15 mouse cellular contexts compared by ENCODE assay signal in the genomic region with DNA sequence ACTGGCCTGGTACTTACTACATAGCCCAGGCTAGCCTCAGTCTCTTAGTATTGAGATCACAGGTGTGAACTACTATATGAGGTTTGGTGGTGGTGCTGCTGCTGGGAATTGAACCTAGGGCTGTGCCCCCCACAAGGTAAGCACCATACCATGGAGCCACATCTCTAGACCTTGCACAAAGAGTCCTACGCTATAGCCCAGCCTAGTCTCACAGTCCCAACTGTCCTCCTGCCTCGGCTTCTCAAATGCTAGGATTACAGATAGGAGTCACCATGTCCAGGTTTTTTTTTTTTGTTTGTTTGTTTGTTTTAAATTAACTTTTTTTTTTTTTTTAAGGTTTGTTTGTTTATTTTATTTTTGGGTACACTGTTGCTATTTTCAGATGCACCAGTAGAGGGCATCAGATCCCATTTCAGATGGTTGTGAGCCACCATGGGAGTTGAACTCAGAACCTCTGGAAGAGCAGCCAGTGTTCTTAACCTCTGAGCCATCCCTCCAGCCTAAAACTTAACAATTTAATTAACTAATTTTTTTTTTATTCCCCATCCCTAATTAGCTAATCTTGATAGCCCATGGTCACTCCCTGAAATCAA. TPM values are rescaled to one million over a fixed set of nuclear protein-coding genes. Genes with fewer than 3 reads are reported as not detected.
DNase-seq lines count a peak whose midpoint lies in the region; ATAC-seq and TF ChIP-seq lines count a peak whose summit lies in the region.
"Had no signal": no experiment of that assay in that cellular context is flagged by ENCODE, and none has a peak within 500 bp of the region (broad histone marks: within the 10 kb centered on the region; RNA-seq: fewer than 3 reads in every experiment).

No protein-coding gene starts in this region.

- H3K4me3 ChIP-seq in heart, adult 2 months: no peak overlapping the region
- H3K4me3 ChIP-seq in liver, adult 2 months (ENCODE audit: insufficient read depth, low read depth, low read length): no peak overlapping the region
- no peak overlapping the region for H3K4me3 ChIP-seq in liver, embryonic 11.5 days (ENCODE audit: low read depth, low read length)
- H3K4me3 ChIP-seq in CH12.LX (replicated peaks in 1 of 3; ENCODE audit: low read depth in 2 of 3, low read length in 2 of 3, poor library complexity in 1 of 3): no peak overlapping the region
- H3K4me3 ChIP-seq: hindbrain, embryonic 12.5 days; myocyte had no signal

- intact Hi-C loops in heart, adult 2 months (cut with DNase I): loop anchor here (1.0 to 5.0 kb wide), 2 partner anchors 28 to 127 kb away; no protein-coding TSS in a partner anchor

- no peaks in the 10 kb centered on the region for H3K4me1 ChIP-seq in heart, adult 2 months (ENCODE audit: control insufficient read depth, insufficient read depth, low read length)
- no peaks in the 10 kb centered on the region for H3K4me1 ChIP-seq in liver, adult 2 months (ENCODE audit: control insufficient read depth, insufficient read depth, low read length)
- no peaks in the 10 kb centered on the region for H3K4me1 ChIP-seq in liver, embryonic 11.5 days (replicated peaks; ENCODE audit: control insufficient read depth, insufficient read depth, low read length)
- no peaks in the 10 kb centered on the region for H3K4me1 ChIP-seq in CH12.LX (ENCODE audit: control insufficient read depth in 1 of 2, insufficient read depth in 2 of 2)

- no peaks in the 10 kb centered on the region for H3K27me3 ChIP-seq in heart, adult 2 months (ENCODE audit: control insufficient read depth, insufficient read depth, low read length)
- no peaks in the 10 kb centered on the region for H3K27me3 ChIP-seq in liver, adult 2 months (ENCODE audit: control insufficient read depth, insufficient read depth, low read length)
- H3K27me3 ChIP-seq in liver, embryonic 11.5 days (replicated peaks; ENCODE audit: control insufficient read depth, insufficient read depth, low read length): no peaks in the 10 kb centered on the region
- peaks cover 69% of the 10 kb centered on the region for H3K27me3 ChIP-seq in CH12.LX (replicated peaks)
- H3K27me3 ChIP-seq: hindbrain, embryonic 12.5 days had no signal

- peaks cover 4% of the 10 kb centered on the region for H3K36me3 ChIP-seq in heart, adult 2 months (ENCODE audit: control insufficient read depth, insufficient read depth, low read length)
- peaks cover 28% of the 10 kb centered on the region for H3K36me3 ChIP-seq in liver, adult 2 months (ENCODE audit: control insufficient read depth, insufficient read depth, low read length)
- peaks cover 6% of the 10 kb centered on the region for H3K36me3 ChIP-seq in liver, embryonic 11.5 days (ENCODE audit: control insufficient read depth, insufficient read depth, low read length)
- H3K36me3 ChIP-seq in CH12.LX (replicated peaks in 1 of 2; ENCODE audit: control insufficient read depth in 1 of 2, insufficient read depth in 1 of 2, low read length in 1 of 2): no peaks in the 10 kb centered on the region

- ATAC-seq in liver, embryonic 11.5 days (replicated peaks; ENCODE audit: low FRiP score): no peak
- no peak for ATAC-seq in erythroid progenitor cell, adult 5-6 weeks (replicated peaks; ENCODE audit: low FRiP score, poor library complexity, severe bottlenecking)

- no peak for DNase-seq in heart, adult 2 months
- no peak for DNase-seq in heart, adult 9 months (ENCODE audit: low spot score in 2 of 2)
- DNase-seq in liver, adult 2 months (ENCODE audit: extremely low read depth, low read depth, low spot score): no peak
- no peak for DNase-seq in liver, embryonic 11.5 days (ENCODE audit: low spot score)
- DNase-seq in CH12.LX (ENCODE audit: extremely low read depth): no peak
- DNase-seq in c-Kit-positive CD71-positive TER-119-positive erythroid progenitor cells, embryonic 14.5 days (ENCODE audit: low spot score): peak; percentile 5
- no peak for DNase-seq in layer of hippocampus, adult 9-10 months (ENCODE audit: low spot score)
- DNase-seq: adrenal gland, postnatal 14 days; cerebellum, adult 18-20 months; kidney, postnatal 36 days; right cerebral cortex, postnatal 14 days had no signal

- no peak overlapping the region for H3K9ac ChIP-seq in heart, adult 2 months (ENCODE audit: low read depth, low read length)
- H3K9ac ChIP-seq in liver, adult 2 months (ENCODE audit: low read depth, low read length): no peak overlapping the region
- no peak overlapping the region for H3K9ac ChIP-seq in liver, embryonic 11.5 days (ENCODE audit: low read depth, low read length)
- H3K9ac ChIP-seq in CH12.LX (ENCODE audit: insufficient read depth, low read depth): no peak overlapping the region
- H3K9ac ChIP-seq: hindbrain, embryonic 12.5 days had no signal

- no peak for TF ChIP-seq EP300 in heart, adult 2 months (IDR thresholded peaks at IDR 0.05; ENCODE audit: insufficient read depth, low read depth, low read length)
- TF ChIP-seq EP300 in CH12.LX (IDR thresholded peaks at IDR 0.05; ENCODE audit: low read length): no peak

- TF ChIP-seq RAD21 in CH12.LX (IDR thresholded peaks at IDR 0.05; ENCODE audit: low read depth, low read length): no peak; the same call in 1 of the 2 replicates

- H3K79me2 ChIP-seq in heart, adult 2 months (replicated peaks; ENCODE audit: control insufficient read depth, insufficient read depth, low read length): peaks cover 2% of the 10 kb centered on the region; the same call in 1 of the 2 replicates
- no peaks in the 10 kb centered on the region for H3K79me2 ChIP-seq in liver, adult 2 months (ENCODE audit: control insufficient read depth, insufficient read depth, low read length)
- H3K79me2 ChIP-seq in CH12.LX (replicated peaks; ENCODE audit: control insufficient read depth, extremely low read depth, insufficient read depth, poor library complexity, severe bottlenecking): no peaks in the 10 kb centered on the region

- in situ Hi-C loops in CH12.LX (cut with MboI; ENCODE audit: low pct_ligation_motif_present, low pct_unique_long_range_greater_than_20kb, low sequenced_read_pairs): no loop called here

- H3K9me3 ChIP-seq in liver, embryonic 11.5 days (ENCODE audit: control insufficient read depth, low read length): no peaks in the 10 kb centered on the region
- H3K9me3 ChIP-seq in CH12.LX (replicated peaks; ENCODE audit: low read length): peaks cover 2% of the 10 kb centered on the region
- H3K9me3 ChIP-seq: hindbrain, embryonic 12.5 days had no signal

- H3K27ac ChIP-seq in heart, adult 2 months: no peak overlapping the region
- no peak overlapping the region for H3K27ac ChIP-seq in liver, adult 2 months (replicated peaks; ENCODE audit: insufficient read depth, low read depth, low read length)
- no peak overlapping the region for H3K27ac ChIP-seq in liver, embryonic 11.5 days (ENCODE audit: low read depth, low read length)
- no peak overlapping the region for H3K27ac ChIP-seq in CH12.LX (ENCODE audit: insufficient read depth, low read depth)
- H3K27ac ChIP-seq: hindbrain, embryonic 12.5 days had no signal

- dilution Hi-C loops in CH12.LX (cut with MboI; ENCODE audit: extremely low pct_ligation_motif_present, extremely low pct_unique_long_range_greater_than_20kb, low sequenced_read_pairs): no loop called here

- no peak for TF ChIP-seq POLR2A in heart, adult 2 months (IDR thresholded peaks at IDR 0.05; ENCODE audit: insufficient read depth, low read depth, low read length)
- TF ChIP-seq POLR2A in liver, adult 2 months (IDR thresholded peaks at IDR 0.05; ENCODE audit: extremely low read depth, insufficient read depth, low read length): no peak
- no peak for TF ChIP-seq POLR2A in CH12.LX (IDR thresholded peaks at IDR 0.05; ENCODE audit: low read depth, low read length)

- peak; percentile 79 for TF ChIP-seq CTCF in heart, adult 2 months (IDR thresholded peaks at IDR 0.05)
- TF ChIP-seq CTCF in liver, adult 2 months (IDR thresholded peaks at IDR 0.05; ENCODE audit: low read depth, low read length): 0 out of 2 replicates have a peak, but pooled peaks have one; percentile 5
- TF ChIP-seq CTCF in CH12.LX (conservative IDR thresholded peaks at IDR 0.05 in 1 of 2, IDR thresholded peaks at IDR 0.05 in 1 of 2; ENCODE audit: low read depth in 2 of 2, low read length in 2 of 2): peak; percentile 10 to 47; a peak in 2 of 4 replicates

- 93% methylated on average over 2 of the region's 2 CpGs for WGBS in heart, adult 2 months
- 98% methylated on average over 2 of the region's 2 CpGs for WGBS in liver, adult 2 months
- 85% methylated on average over 2 of the region's 2 CpGs for WGBS in liver, embryonic 11.5 days

- H3K4me2 ChIP-seq in liver, embryonic 11.5 days: no peak overlapping the region
- no peak overlapping the region for H3K4me2 ChIP-seq in CH12.LX (ENCODE audit: insufficient read depth, low read depth, poor library complexity, severe bottlenecking)
- H3K4me2 ChIP-seq: heart, embryonic 11.5 days; hindbrain, embryonic 12.5 days had no signal

TF ChIP-seq in CH12.LX, 34 proteins besides CTCF, POLR2A, EP300 and RAD21:
- TF ChIP-seq CHD2 (IDR thresholded peaks at IDR 0.05; ENCODE audit: low read length) (no peak), MEF2A (IDR thresholded peaks at IDR 0.05; ENCODE audit: borderline replicate concordance, low read depth, low read length) (no peak), USF1 (IDR thresholded peaks at IDR 0.05; ENCODE audit: low read depth, low read length) (no peak), ELF1 (IDR thresholded peaks at IDR 0.05; ENCODE audit: low read depth, low read length) (no peak), MAFK (IDR thresholded peaks at IDR 0.05; ENCODE audit: insufficient replicate concordance, low read length) (no peak), KAT2A (IDR thresholded peaks at IDR 0.05; ENCODE audit: insufficient replicate concordance, low read length) (no peak), PAX5 (IDR thresholded peaks at IDR 0.05; ENCODE audit: low read length) (no peak), USF2 (conservative IDR thresholded peaks at IDR 0.05; ENCODE audit: low read depth, low read length) (no peak), POLR2AphosphoS2 (IDR thresholded peaks at IDR 0.05; ENCODE audit: low read depth, low read length) (no peak), TBP (conservative IDR thresholded peaks at IDR 0.05; ENCODE audit: low read depth, low read length) (no peak), RCOR1 (conservative IDR thresholded peaks at IDR 0.05; ENCODE audit: low read depth, low read length) (no peak), MAZ (IDR thresholded peaks at IDR 0.05; ENCODE audit: low read depth, low read length) (no peak), NRF1 (IDR thresholded peaks at IDR 0.05; ENCODE audit: low read depth, low read length) (no peak)

RNA-seq across cellular contexts. Expression of a gene that starts 39.6 kb away (rescaled TPM):
- not detected for total RNA-seq in heart, adult 2 months (2021)
- 0.18 and 0.20 TPM in 2 replicates for polyA plus RNA-seq in heart, adult 2 months (2012; rRNA removed)
- not detected in 2 replicates for total RNA-seq in liver, adult 2 months (2014; rRNA removed)
- polyA plus RNA-seq in liver, adult 2 months (2012; rRNA removed): 0.06 TPM in 1 of 2 replicates, not detected in the other
- not detected in 2 replicates for polyA plus RNA-seq in liver, embryonic 11.5 days (2014; fragmentation: Nextera tagmentation; extraction: Ambion mirVana)
- total RNA-seq in CH12.LX (2012; rRNA removed) (not detected in 2 replicates), CH12.LX (2014; rRNA removed) (not detected in 2 replicates)
- polyA plus RNA-seq in CH12.LX (2012; ENCODE audit: insufficient read length, low read depth): not detected in 2 replicates
- not detected in 2 replicates for total RNA-seq in erythroid progenitor cell, adult 5-6 weeks (2015; ENCODE audit: low replicate concordance)
- not detected in 2 replicates for total RNA-seq in erythroid progenitor cell, adult 5-6 weeks (2017; ENCODE audit: low replicate concordance)
- total RNA-seq: adrenal gland, postnatal 14 days had no signal
- polyA plus RNA-seq: heart, embryonic 11.5 days; hindbrain, embryonic 12.5 days; myocyte had no signal

Comparison
In these comparisons a context has a peak if more than half of its experiments do, and no peak if none do; other contexts are left out.
1. CTCF ChIP-seq: peak in every context shown above with its lines; median percentile 79 in heart, adult 2 months; 28 in CH12.LX; 5 in liver, adult 2 months.